Mouse (Mus musculus) kidney, adult 2 months (tissue): ENCODE measurements around the gene Cul9.

Experiments used
- CTCF ChIP-seq: fragments of 200-500 bp; conservative IDR thresholded peaks from 2 replicates; pipeline ENCODE4 v1.5.1; 2011; ENCODE audit warnings: low read depth, mild to moderate bottlenecking, control low read depth, low read length, moderate library complexity, mixed read lengths; ENCODE audit not compliant: insufficient read depth, insufficient read length
- POLR2A ChIP-seq: fragments of 200-500 bp; IDR thresholded peaks from one replicate; pipeline ENCODE4 v1.6.1; 2011; ENCODE audit warnings: low read depth, low read length, control low read depth

GRCm38 (mm10) chr17:46578650-46579049 is 32.5 kb upstream of the Cul9 start:
- TF ChIP-seq CTCF (no peak), POLR2A (no peak)
